Mouse (Mus musculus) liver, embryonic 14.5 days (tissue): ENCODE results near the gene Dyx1c1.

Source experiments
- CTCF ChIP-seq: IDR thresholded peaks from 2 replicates; pipeline ENCODE4 v1.5.1; 2016; ENCODE audit warnings: antibody characterized with exemption, low read depth, control low read depth
- EP300 ChIP-seq: IDR thresholded peaks from 2 replicates; pipeline ENCODE4 v1.6.1; 2016; ENCODE audit warnings: antibody characterized with exemption, low read depth

GRCm38 (mm10) chr9:72969874-72970273 is 11.3 kb downstream of the Dyx1c1 start:
- TF ChIP-seq EP300 (no peak), CTCF (peak; percentile 22; the same call in 1 of the 2 replicates)
